Mouse (Mus musculus): ENCODE results near the gene Setd1a. TPM values are rescaled to one million over a fixed set of nuclear protein-coding genes. Genes with fewer than 3 reads are reported as not detected.
"Not testable (repeated sequence)": the region's sequence is repeated elsewhere in the genome, so short reads cannot be mapped to it uniquely, and the experiment has no call there.

Setd1a gene
- polyA plus RNA-seq (2015; fragmentation: Nextera tagmentation; extraction: Ambion mirVana): 19.8 and 20.7 TPM in 2 replicates

GRCm38 (mm10) chr7:127776426-127776825 lies at the start of gene Setd1a:
Gene Setd1a (plus strand): TSS chr7:127776670.
- Histone ChIP-seq H3K4me2 (ENCODE audit: low read length) (peak within 1 kb of the TSS; percentile 89), H3K27ac (ENCODE audit: low read length) (peak within 1 kb of the TSS; percentile 98), H3K36me3 (ENCODE audit: control insufficient read depth, insufficient read depth) (peaks cover 10% of the 10 kb centered on the region), H3K4me1 (replicated peaks; ENCODE audit: control insufficient read depth, insufficient read depth, low read length) (peaks cover 14% of the 10 kb centered on the region), H3K27me3 (replicated peaks; ENCODE audit: control insufficient read depth, insufficient read depth, low read length) (no peaks in the 10 kb centered on the region), H3K9ac (replicated peaks; ENCODE audit: low read depth, low read length) (peak within 1 kb of the TSS; percentile 82), H3K9me3 (ENCODE audit: control insufficient read depth, low read length) (no peaks in the 10 kb centered on the region), H3K4me3 (replicated peaks; ENCODE audit: low read length) (peak within 1 kb of the TSS; percentile 84)
- peak; percentile 76 for ATAC-seq
- WGBS: 0% methylated on average over 23 of the region's 23 CpGs

GRCm38 (mm10) chr7:127727898-127728297 lies 48.6 kb upstream of the Setd1a start:
- no peak for ATAC-seq
- H3K27me3 ChIP-seq (replicated peaks; ENCODE audit: control insufficient read depth, insufficient read depth, low read length): no peaks in the 10 kb centered on the region
- 82% methylated on average over 7 of the region's 7 CpGs for WGBS
- H3K4me2 ChIP-seq (ENCODE audit: low read length): no peak overlapping the region
- H3K4me1 ChIP-seq (replicated peaks; ENCODE audit: control insufficient read depth, insufficient read depth, low read length): no peaks in the 10 kb centered on the region
- H3K9me3 ChIP-seq (ENCODE audit: control insufficient read depth, low read length): no peaks in the 10 kb centered on the region
- no peak overlapping the region for H3K9ac ChIP-seq (replicated peaks; ENCODE audit: low read depth, low read length)
- no peak overlapping the region for H3K4me3 ChIP-seq (replicated peaks; ENCODE audit: low read length)
- H3K36me3 ChIP-seq (ENCODE audit: control insufficient read depth, insufficient read depth): no peaks in the 10 kb centered on the region
- no peak overlapping the region for H3K27ac ChIP-seq (ENCODE audit: low read length)

DNA sequence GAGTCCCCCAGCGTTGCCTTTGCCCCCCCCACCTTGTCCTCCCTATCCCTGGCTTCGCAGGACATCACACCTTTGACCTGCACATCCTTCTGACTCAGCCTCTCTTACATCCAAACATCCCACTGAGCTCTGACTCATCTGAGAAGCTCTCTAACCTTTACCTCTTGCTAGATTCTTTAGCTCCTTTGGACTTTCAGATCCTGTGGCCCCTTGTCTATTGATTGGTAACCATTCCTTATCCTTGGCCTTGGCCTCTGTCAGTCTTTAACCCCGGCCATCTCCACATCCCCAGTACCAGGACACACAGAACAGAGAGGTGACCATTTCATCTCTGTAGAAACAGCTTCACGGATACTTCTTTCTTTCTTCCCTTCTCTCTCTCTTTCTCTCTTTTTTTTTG lies 46.3 kb upstream of the Setd1a start:
- Histone ChIP-seq H3K36me3 (ENCODE audit: control insufficient read depth, insufficient read depth) (no peaks in the 10 kb centered on the region), H3K27ac (ENCODE audit: low read length) (no peak overlapping the region), H3K4me2 (ENCODE audit: low read length) (no peak overlapping the region), H3K27me3 (replicated peaks; ENCODE audit: control insufficient read depth, insufficient read depth, low read length) (no peaks in the 10 kb centered on the region), H3K4me3 (replicated peaks; ENCODE audit: low read length) (no peak overlapping the region), H3K9ac (replicated peaks; ENCODE audit: low read depth, low read length) (no peak overlapping the region), H3K4me1 (replicated peaks; ENCODE audit: control insufficient read depth, insufficient read depth, low read length) (no peaks in the 10 kb centered on the region), H3K9me3 (ENCODE audit: control insufficient read depth, low read length) (no peaks in the 10 kb centered on the region)
- 73% methylated on average over 4 of the region's 4 CpGs for WGBS
- no peak for ATAC-seq

GRCm38 (mm10) chr7:127732066-127732465 lies 44.4 kb upstream of the Setd1a start, which contains the start of gene Ctf2:
Gene Ctf2 (minus strand): TSS chr7:127732166.
- H3K9ac ChIP-seq (replicated peaks; ENCODE audit: low read depth, low read length); H3K9me3 ChIP-seq (ENCODE audit: control insufficient read depth, low read length); H3K27ac ChIP-seq (ENCODE audit: low read length); H3K4me1 ChIP-seq (replicated peaks; ENCODE audit: control insufficient read depth, insufficient read depth, low read length); H3K27me3 ChIP-seq (replicated peaks; ENCODE audit: control insufficient read depth, insufficient read depth, low read length); H3K36me3 ChIP-seq (ENCODE audit: control insufficient read depth, insufficient read depth); H3K4me2 ChIP-seq (ENCODE audit: low read length); H3K4me3 ChIP-seq (replicated peaks; ENCODE audit: low read length); ATAC-seq: not testable (repeated sequence)
- WGBS: no CpG with 5 or more reads among the region's 5 CpGs

GRCm38 (mm10) chr7:127744366-127745045 lies 32.0 kb upstream of the Setd1a start, which contains the start of gene Fbxl19:
Gene Fbxl19 (plus strand): TSS chr7:127744543.
- Histone ChIP-seq H3K27ac (ENCODE audit: low read length) (peak within 1 kb of the TSS; percentile 97), H3K4me3 (replicated peaks; ENCODE audit: low read length) (peak within 1 kb of the TSS; percentile 84), H3K9me3 (ENCODE audit: control insufficient read depth, low read length) (no peaks in the 10 kb centered on the region), H3K4me2 (ENCODE audit: low read length) (peak within 1 kb of the TSS; percentile 90), H3K4me1 (replicated peaks; ENCODE audit: control insufficient read depth, insufficient read depth, low read length) (peaks cover 21% of the 10 kb centered on the region), H3K27me3 (replicated peaks; ENCODE audit: control insufficient read depth, insufficient read depth, low read length) (no peaks in the 10 kb centered on the region), H3K9ac (replicated peaks; ENCODE audit: low read depth, low read length) (peak within 1 kb of the TSS; percentile 69), H3K36me3 (ENCODE audit: control insufficient read depth, insufficient read depth) (peaks cover 9% of the 10 kb centered on the region)
- WGBS: under 1% methylated on average over 26 of the region's 26 CpGs
- no peak for ATAC-seq

DNA sequence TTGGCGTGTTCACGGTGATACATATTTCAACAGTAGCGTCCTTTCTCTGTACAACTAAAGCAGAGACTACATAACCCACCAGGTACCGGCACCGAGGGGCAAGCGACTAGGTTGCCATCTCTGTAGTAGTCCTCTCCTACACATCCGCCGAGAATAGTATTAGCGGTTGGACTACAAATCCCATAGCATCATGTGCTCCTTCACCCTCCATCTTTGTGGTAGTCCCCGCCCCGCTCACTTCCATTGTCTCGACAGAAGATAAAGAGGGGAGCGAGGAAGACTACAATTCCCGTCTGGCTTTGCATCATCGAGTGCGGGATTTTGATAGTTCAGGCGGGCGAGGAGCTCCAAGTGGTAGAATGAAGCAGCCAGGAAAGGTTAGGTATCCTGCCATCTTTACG lies 31.2 kb upstream of the Setd1a start:
- no peaks in the 10 kb centered on the region for H3K27me3 ChIP-seq (replicated peaks; ENCODE audit: control insufficient read depth, insufficient read depth, low read length)
- H3K4me1 ChIP-seq (replicated peaks; ENCODE audit: control insufficient read depth, insufficient read depth, low read length): peaks cover 21% of the 10 kb centered on the region
- ATAC-seq: peak; percentile 91
- WGBS: under 1% methylated on average over 19 of the region's 19 CpGs
- peak overlapping the region; percentile 97 for H3K27ac ChIP-seq (ENCODE audit: low read length)
- H3K9ac ChIP-seq (replicated peaks; ENCODE audit: low read depth, low read length): peak overlapping the region; percentile 69
- peaks cover 14% of the 10 kb centered on the region for H3K36me3 ChIP-seq (ENCODE audit: control insufficient read depth, insufficient read depth)
- H3K4me2 ChIP-seq (ENCODE audit: low read length): peak overlapping the region; percentile 90
- H3K9me3 ChIP-seq (ENCODE audit: control insufficient read depth, low read length): no peaks in the 10 kb centered on the region
- peak overlapping the region; percentile 84 for H3K4me3 ChIP-seq (replicated peaks; ENCODE audit: low read length)

GRCm38 (mm10) chr7:127745652-127746493 lies 30.6 kb upstream of the Setd1a start:
- WGBS: 0% methylated on average over 39 of the region's 39 CpGs
- Histone ChIP-seq H3K4me1 (replicated peaks; ENCODE audit: control insufficient read depth, insufficient read depth, low read length) (peaks cover 21% of the 10 kb centered on the region), H3K9me3 (ENCODE audit: control insufficient read depth, low read length) (no peaks in the 10 kb centered on the region), H3K4me2 (ENCODE audit: low read length) (peak overlapping the region; percentile 90), H3K9ac (replicated peaks; ENCODE audit: low read depth, low read length) (peak overlapping the region; percentile 94), H3K27ac (ENCODE audit: low read length) (peak overlapping the region; percentile 97), H3K4me3 (replicated peaks; ENCODE audit: low read length) (peak overlapping the region; percentile 84), H3K36me3 (ENCODE audit: control insufficient read depth, insufficient read depth) (peaks cover 18% of the 10 kb centered on the region), H3K27me3 (replicated peaks; ENCODE audit: control insufficient read depth, insufficient read depth, low read length) (no peaks in the 10 kb centered on the region)
- ATAC-seq: peak; percentile 85

DNA sequence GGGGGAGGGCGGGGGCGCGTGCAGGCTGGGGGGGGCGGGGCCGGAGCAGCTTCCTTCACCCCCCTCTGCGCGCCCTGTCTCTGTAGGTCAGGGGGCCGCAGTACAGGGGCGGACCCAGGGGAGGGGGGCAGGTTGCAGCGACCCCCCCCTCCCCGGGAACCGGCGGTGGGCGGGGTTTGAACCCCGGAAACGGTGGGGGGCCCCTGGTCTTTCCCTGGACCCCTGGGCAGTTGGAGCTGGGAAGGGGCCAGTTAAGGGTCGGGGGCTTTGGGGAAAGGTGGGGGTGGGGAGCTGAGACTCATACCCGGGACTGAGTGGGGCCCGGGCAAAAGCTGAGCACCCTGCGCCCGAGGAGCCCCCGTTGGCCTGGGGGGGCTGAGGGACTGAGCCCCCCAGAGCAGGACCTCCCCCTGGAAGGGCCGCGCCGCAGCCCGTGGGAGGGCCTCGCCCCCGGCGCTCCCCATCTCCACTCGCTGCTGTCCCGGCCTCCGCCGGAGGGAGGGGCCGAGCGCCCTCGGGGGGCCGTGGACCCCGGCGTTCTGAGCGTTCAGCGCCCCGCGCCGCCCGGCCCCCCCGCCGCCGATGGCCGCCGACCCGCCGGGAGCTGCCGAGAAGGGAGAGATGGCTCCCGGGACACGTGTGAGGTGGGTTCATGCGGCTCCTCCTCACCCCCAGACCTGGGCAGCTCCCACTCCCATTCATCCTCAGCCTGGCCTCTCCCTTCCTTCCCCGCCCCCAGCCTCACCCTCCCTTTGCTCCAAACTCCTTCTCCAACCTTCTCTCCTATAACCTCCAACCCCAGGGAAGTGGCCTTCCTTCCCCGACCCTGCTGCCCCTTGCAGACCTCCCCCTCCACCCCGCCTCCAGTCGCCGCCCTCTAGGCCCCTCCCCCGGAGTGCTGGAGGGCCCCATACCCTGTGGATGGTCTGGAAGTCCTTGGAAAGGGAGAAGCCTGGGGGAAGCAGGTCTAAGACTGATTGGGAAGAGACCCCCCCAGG lies 29.7 kb upstream of the Setd1a start:
- Histone ChIP-seq H3K36me3 (ENCODE audit: control insufficient read depth, insufficient read depth) (peaks cover 25% of the 10 kb centered on the region), H3K9ac (replicated peaks; ENCODE audit: low read depth, low read length) (peak overlapping the region; percentile 94), H3K4me1 (replicated peaks; ENCODE audit: control insufficient read depth, insufficient read depth, low read length) (peaks cover 21% of the 10 kb centered on the region), H3K9me3 (ENCODE audit: control insufficient read depth, low read length) (no peaks in the 10 kb centered on the region), H3K27me3 (replicated peaks; ENCODE audit: control insufficient read depth, insufficient read depth, low read length) (no peaks in the 10 kb centered on the region), H3K4me3 (replicated peaks; ENCODE audit: low read length) (peak overlapping the region; percentile 84), H3K27ac (ENCODE audit: low read length) (peak overlapping the region; percentile 66), H3K4me2 (ENCODE audit: low read length) (peak overlapping the region; percentile 90)
- WGBS: under 1% methylated on average over 43 of the region's 62 CpGs
- no peak for ATAC-seq
